7 mouse cellular contexts compared by ENCODE assay signal in the genomic region with DNA sequence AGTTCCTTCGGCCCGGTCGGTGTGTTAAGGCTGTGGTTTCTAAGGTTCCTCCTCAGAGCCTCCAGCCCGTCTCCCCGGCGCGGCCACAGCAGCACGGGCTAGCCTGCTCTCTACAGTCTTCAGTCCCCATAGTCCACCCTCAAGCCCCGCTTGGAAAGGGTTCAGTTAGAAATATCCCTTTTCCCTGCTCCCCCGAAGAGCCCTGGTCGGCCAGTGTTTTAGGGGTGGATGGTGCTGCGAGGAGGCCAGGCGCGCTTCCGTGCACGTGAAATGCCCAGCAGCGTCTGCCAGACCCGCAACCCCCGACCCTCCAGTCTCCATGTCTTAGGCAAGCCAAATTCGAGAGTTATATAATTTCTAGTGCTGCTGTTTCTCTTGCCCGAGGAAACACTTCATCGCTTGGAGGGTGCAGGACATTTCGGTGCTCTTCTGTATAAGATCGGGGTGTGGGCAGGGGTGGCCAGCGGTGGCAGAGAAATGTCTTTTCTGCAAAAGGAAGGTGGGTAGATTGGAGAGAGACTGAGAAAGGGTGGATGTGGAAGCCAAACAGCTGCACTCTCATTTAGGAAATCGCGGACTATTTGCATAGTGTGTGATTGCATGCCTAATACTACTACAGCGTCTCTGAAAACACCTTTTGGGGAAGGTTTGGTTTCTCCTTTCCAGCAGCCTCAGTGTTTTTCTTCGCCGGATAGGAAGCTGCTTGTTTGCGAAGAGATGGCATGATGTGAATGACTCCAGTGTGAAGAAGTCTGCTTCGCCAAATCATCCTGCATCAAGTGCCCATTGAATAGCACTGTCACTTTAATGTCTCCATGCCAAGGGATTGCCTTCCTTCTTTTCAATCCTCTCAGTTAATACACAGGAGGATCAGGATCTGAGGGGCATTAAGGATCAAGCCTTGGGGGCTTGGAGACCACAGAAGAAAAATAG. TPM values are rescaled to one million over a fixed set of nuclear protein-coding genes. Genes with fewer than 3 reads are reported as not detected.
DNase-seq lines count a peak whose midpoint lies in the region; TF ChIP-seq lines count a peak whose summit lies in the region.

A gene (plus strand): TSS at position 360 of the 933 bp plus-strand sequence.

- H3K27ac ChIP-seq in spleen, adult 2 months (ENCODE audit: insufficient read depth, low read length): peak within 1 kb of the TSS; percentile 77
- H3K27ac ChIP-seq in midbrain, embryonic 10.5 days (replicated peaks): peak within 1 kb of the TSS; percentile 88

- no peaks in the 10 kb centered on the region; the same call in 1 of the 2 replicates for H3K36me3 ChIP-seq in spleen, adult 2 months (ENCODE audit: control insufficient read depth, insufficient read depth, low read length)
- H3K36me3 ChIP-seq in midbrain, embryonic 10.5 days: no peaks in the 10 kb centered on the region

- DNase-seq in spleen, adult 2 months (ENCODE audit: low read depth in 1 of 2, low spot score in 2 of 2): no peak
- DNase-seq in spleen, postnatal 14 days (ENCODE audit: low spot score in 2 of 2): no peak
- DNase-seq in brain, embryonic 14.5 days (ENCODE audit: low read depth): peak; percentile 57
- peak; percentile 61 to 68 for DNase-seq in frontal cortex, postnatal 36 days (ENCODE audit: low spot score in 2 of 2)
- DNase-seq in left cerebral cortex, adult 8-10 months (ENCODE audit: low spot score in 2 of 2): peak; percentile 45 to 62
- DNase-seq in midbrain, embryonic 10.5 days (ENCODE audit: low spot score): no peak
- DNase-seq in yolk sac, embryonic 10.5 days (ENCODE audit: low spot score): no peak

- TF ChIP-seq POLR2A in spleen, adult 2 months (IDR thresholded peaks at IDR 0.05; ENCODE audit: low read depth, low read length): no peak
- TF ChIP-seq POLR2A in brain, embryonic 14.5 days (IDR thresholded peaks at IDR 0.05; ENCODE audit: borderline replicate concordance, extremely low read depth, insufficient read depth, insufficient read length, poor library complexity, severe bottlenecking): no peak

- H3K4me1 ChIP-seq in spleen, adult 2 months (ENCODE audit: control insufficient read depth, insufficient read depth, insufficient read length): 0 out of 2 replicates have a peak, but pooled peaks cover 3% of the 10 kb centered on the region
- peaks cover 19% of the 10 kb centered on the region for H3K4me1 ChIP-seq in midbrain, embryonic 10.5 days

- H3K4me3 ChIP-seq in spleen, adult 2 months (ENCODE audit: extremely low read depth, insufficient read depth, insufficient read length): peak within 1 kb of the TSS; percentile 73
- H3K4me3 ChIP-seq in midbrain, embryonic 10.5 days: peak within 1 kb of the TSS; percentile 72

- H3K27me3 ChIP-seq in spleen, adult 2 months (ENCODE audit: control insufficient read depth, insufficient read depth, low read length): no peaks in the 10 kb centered on the region; the same call in 1 of the 2 replicates
- peaks cover 9% of the 10 kb centered on the region; the same call in 1 of the 2 replicates for H3K27me3 ChIP-seq in midbrain, embryonic 10.5 days (ENCODE audit: low read depth, poor library complexity, severe bottlenecking)

- H3K9me3 ChIP-seq in midbrain, embryonic 10.5 days (replicated peaks): no peaks in the 10 kb centered on the region

- no peak for TF ChIP-seq CTCF in spleen, adult 2 months (IDR thresholded peaks at IDR 0.05; ENCODE audit: extremely low read depth, insufficient read depth, insufficient read length, insufficient replicate concordance)
- TF ChIP-seq CTCF in brain, embryonic 14.5 days (IDR thresholded peaks at IDR 0.05; ENCODE audit: borderline replicate concordance, extremely low read depth, insufficient read depth, insufficient read length): no peak

- under 1% methylated on average over 32 of the region's 32 CpGs for WGBS in spleen, adult 2 months
- under 1% methylated on average over 32 of the region's 32 CpGs for WGBS in midbrain, embryonic 10.5 days

RNA-seq across cellular contexts. Expression of the gene that starts here (rescaled TPM):
- 1.7 and 2.1 TPM in 2 replicates for polyA plus RNA-seq in spleen, adult 2 months (2012; rRNA removed)
- polyA plus RNA-seq in brain, embryonic 14.5 days (2012; rRNA removed): 28.0 and 38.6 TPM in 2 replicates
- 100 to 1,000 TPM; 251 to 298 (median 273) TPM for total RNA-seq in left cerebral cortex, adult 8-10 months (2022)
- 1.1 and 1.7 TPM in 2 replicates for polyA plus RNA-seq in midbrain, embryonic 10.5 days (2016; fragmentation: Nextera tagmentation; extraction: Ambion mirVana)

Comparison
In these comparisons a context has a peak if more than half of its experiments do, and no peak if none do; other contexts are left out.
1. DNase-seq: peak in brain, embryonic 14.5 days (single experiment), frontal cortex, postnatal 36 days (2 of 2) and left cerebral cortex, adult 8-10 months (2 of 2); none in spleen, adult 2 months (0 of 2), spleen, postnatal 14 days (0 of 2), midbrain, embryonic 10.5 days (single experiment) and yolk sac, embryonic 10.5 days (single experiment).